Mouse (Mus musculus) gonadal fat pad, adult 2 months (tissue): ENCODE data around the gene Elane. TPM values are rescaled to one million over a fixed set of nuclear protein-coding genes. Genes with fewer than 3 reads are reported as not detected.

Experiments used
- DNase-seq: peaks from one replicate; pipeline ENCODE4 v3.0.0-alpha.2; 2012; ENCODE audit warnings: low read depth
- polyA plus RNA-seq: library from polyadenylated mRNA; depleted of rRNA; stranded (reverse); fragments of >200 nt; gene quantifications from 2 replicates; pipeline ENCODE4 v1.2.3, GENCODE M21; 2012; rRNA removed

Elane gene
- polyA plus RNA-seq, 1 experiment: 0.74 TPM

- no peak for DNase-seq
Observed at GRCm38 (mm10) chr10:79929967-79930825, 44.1 kb downstream of the Elane start.

GRCm38 (mm10) chr10:79930826-79931186 lies 44.8 kb downstream of the Elane start:
- no peak for DNase-seq

DNA sequence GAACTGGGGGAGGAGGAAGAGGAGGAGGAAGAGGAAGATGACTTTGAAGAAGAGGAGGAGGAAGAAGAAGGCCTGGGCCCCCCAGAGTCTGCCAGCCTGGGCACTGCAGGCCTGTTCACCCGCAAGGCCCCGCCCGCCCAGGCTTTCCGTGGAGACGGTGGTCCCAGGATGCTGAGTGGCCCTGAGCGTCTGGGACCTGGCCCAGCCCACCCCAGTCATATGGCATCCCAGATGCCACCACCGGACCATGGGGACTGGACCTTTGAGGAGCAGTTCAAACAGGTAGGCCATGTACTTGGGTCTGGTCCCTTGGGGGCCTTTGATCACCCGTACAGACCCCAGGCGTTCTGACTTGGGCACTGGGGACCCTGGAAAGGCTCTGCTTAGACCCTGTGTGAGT lies 45.8 kb downstream of the Elane start:
- DNase-seq: no peak

DNA sequence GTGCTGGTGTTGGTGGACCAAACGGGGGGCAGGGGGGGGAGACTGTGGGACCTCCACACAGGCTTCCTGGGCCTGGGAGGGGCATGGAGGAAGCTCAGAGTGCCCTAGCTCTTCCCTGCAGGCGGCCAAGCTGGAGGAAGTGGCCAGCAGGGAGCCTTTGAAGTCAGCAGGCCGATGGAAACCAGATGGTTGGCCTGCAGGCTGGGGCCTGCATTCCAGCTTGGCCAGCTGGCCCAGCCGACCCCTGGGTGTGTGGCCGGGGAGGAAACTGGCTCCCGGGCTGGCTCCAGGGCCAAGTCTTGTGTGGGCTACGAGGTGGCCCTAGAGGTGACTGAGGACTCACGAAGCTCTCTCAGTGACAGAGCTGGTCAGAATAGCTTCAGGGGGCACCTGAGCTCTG lies 46.7 kb downstream of the Elane start:
- DNase-seq: no peak

GRCm38 (mm10) chr10:79933145-79933679 lies 47.2 kb downstream of the Elane start:
- DNase-seq: no peak

GRCm38 (mm10) chr10:79933861-79934260 lies 47.8 kb downstream of the Elane start:
- no peak for DNase-seq

DNA sequence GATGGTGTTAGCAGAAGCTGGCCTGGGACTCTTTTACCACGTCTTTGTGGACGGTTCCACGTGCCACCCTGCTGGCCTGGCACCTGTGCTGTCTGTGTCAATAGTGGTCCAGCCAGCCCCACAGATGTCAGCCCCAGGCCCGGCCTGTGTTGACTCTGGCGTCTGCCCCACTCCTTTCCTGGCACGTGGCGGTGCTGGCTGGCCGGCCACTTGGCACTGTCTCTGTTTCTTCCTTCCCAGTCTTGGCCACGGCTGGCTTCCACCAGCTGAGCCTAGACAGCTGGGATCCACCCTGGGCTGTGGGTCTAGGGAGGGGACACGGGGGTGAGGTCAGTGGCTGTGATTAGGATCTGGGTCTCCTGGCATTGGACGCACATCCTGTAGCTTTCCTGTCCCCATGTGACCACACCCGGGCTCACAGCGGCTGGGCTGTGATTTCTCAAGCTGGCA lies 48.2 kb downstream of the Elane start:
- no peak for DNase-seq

DNA sequence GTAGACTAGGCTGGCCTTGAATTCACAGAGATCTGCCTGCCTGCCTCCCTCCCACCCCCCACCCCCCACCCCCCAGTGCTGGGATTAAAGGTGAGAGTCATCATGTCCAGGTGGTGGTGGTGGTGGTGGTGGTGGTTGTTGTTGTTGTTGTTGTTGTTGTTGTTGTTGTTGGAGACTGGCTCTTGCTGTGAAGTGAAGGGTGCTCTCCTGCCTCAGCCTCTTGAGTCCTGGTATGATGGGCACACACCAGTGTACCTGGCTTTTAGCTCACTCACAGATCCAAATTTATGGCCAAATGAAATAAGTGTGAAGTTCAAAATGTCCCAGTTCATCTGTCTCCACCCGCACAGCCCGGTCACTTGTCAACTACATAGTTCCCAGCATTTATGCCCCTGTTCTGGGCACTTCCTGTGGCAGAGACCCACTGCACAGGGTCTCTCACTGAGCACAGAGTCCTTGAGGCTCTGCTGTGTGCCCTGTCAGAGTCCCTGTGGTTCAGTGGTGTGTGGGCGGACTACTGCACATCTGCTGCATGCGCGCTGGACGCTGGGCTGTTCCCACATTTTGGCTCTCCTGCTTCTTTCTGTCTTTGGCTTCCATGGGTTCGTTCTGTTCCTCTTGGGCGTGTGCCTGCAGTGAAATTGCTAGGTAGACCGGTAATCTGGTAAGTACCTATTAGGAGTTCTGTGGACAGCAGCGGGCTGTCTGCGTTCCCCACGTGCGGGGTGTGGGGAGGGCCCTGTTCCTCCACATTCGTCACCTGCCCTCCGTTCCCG lies 48.9 kb downstream of the Elane start:
- DNase-seq: no peak

GRCm38 (mm10) chr10:79936284-79936910 lies 50.4 kb downstream of the Elane start:
- no peak for DNase-seq

DNA sequence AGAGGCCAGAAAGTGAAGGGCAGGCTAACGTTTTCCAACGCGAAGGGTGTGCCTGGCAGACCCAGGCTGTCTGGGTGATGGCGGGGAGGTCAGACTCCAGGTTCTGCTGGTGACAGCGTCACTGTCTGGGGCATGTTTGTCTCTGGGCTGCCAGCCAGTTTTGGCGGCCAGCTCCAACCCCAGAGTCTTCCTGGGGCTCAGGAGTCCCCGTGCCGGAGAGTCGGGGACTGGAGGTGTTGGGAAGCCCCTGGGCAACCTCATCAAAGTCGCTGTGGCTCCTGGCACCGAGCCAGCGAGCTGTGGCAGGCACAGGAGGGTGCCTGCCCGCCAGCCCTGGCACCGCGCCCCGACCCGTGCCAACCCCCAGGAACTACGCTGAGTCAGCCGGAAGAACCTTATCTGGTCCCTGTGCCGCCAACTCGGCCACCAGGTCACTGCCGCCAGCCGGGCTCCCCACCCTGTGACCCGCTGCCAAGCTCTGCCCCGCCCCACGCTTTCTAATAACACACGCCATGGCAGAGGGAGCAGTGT lies 50.9 kb downstream of the Elane start:
- no peak for DNase-seq

Other genes starting within 250 kb of the Elane start
- 4.1 and 5.2 TPM in 2 replicates for gene Shc2, start 248.3 kb upstream of the Elane start, polyA plus RNA-seq
- gene Odf3l2, start 240.5 kb upstream of the Elane start, polyA plus RNA-seq: not detected in 2 replicates
- gene Madcam1, start 221.7 kb upstream of the Elane start, polyA plus RNA-seq: 0.32 and 0.35 TPM in 2 replicates
- gene Tpgs1, start 216.9 kb upstream of the Elane start, polyA plus RNA-seq: 52.4 and 53.2 TPM in 2 replicates
- 125 and 180 TPM in 2 replicates for gene Cdc34, start 204.1 kb upstream of the Elane start, polyA plus RNA-seq
- gene Gzmm, start 197.2 kb upstream of the Elane start, polyA plus RNA-seq: 0.24 and 0.42 TPM in 2 replicates
- 595 and 686 TPM in 2 replicates for gene Bsg, start 181.8 kb upstream of the Elane start, polyA plus RNA-seq
- 1.6 and 1.8 TPM in 2 replicates for gene Hcn2, start 169.6 kb upstream of the Elane start, polyA plus RNA-seq
- 39.4 and 48.1 TPM in 2 replicates for gene Polrmt, start 139.7 kb upstream of the Elane start, polyA plus RNA-seq
- not detected in 2 replicates for gene Fgf22, start 131.2 kb upstream of the Elane start, polyA plus RNA-seq
- gene Rnf126, start 119.3 kb upstream of the Elane start, polyA plus RNA-seq: 80.0 and 102 TPM in 2 replicates
- 41.0 and 43.3 TPM in 2 replicates for gene Fstl3, start 109.0 kb upstream of the Elane start, polyA plus RNA-seq
- gene Prss57, start 95.3 kb upstream of the Elane start, polyA plus RNA-seq: 0.13 and 0.23 TPM in 2 replicates
- gene Palm, start 92.7 kb upstream of the Elane start, polyA plus RNA-seq: 49.8 and 51.9 TPM in 2 replicates
- 0.59 and 0.86 TPM in 2 replicates for gene Misp, start 65.3 kb upstream of the Elane start, polyA plus RNA-seq
- 207 and 326 TPM in 2 replicates for gene Ptbp1, start 31.8 kb upstream of the Elane start, polyA plus RNA-seq
- 6.6 and 7.0 TPM in 2 replicates for gene Prtn3, start 11.8 kb upstream of the Elane start, polyA plus RNA-seq
- 10.3 and 11.5 TPM in 2 replicates for gene Plppr3, start 11.6 kb upstream of the Elane start, polyA plus RNA-seq
- gene Cfd, start 4.6 kb downstream of the Elane start, polyA plus RNA-seq: 6,877 and 11,546 TPM in 2 replicates
- 66.8 and 67.5 TPM in 2 replicates for gene Med16, start 22.7 kb downstream of the Elane start, polyA plus RNA-seq
- not detected in 2 replicates for gene Gm26602, start 24.6 kb downstream of the Elane start, polyA plus RNA-seq
- gene Kiss1r, start 30.7 kb downstream of the Elane start, polyA plus RNA-seq: 7.9 and 8.3 TPM in 2 replicates
- gene R3hdm4, start 35.0 kb downstream of the Elane start, polyA plus RNA-seq: 106 and 120 TPM in 2 replicates
- 3.2 and 3.7 TPM in 2 replicates for gene Arid3a, start 40.8 kb downstream of the Elane start, polyA plus RNA-seq
- 33.0 and 42.6 TPM in 2 replicates for gene Wdr18, start 73.9 kb downstream of the Elane start, polyA plus RNA-seq
- gene Grin3b, start 84.5 kb downstream of the Elane start, polyA plus RNA-seq: 0.36 and 0.46 TPM in 2 replicates
- gene Tmem259, start 98.1 kb downstream of the Elane start, polyA plus RNA-seq: 201 and 219 TPM in 2 replicates
- 68.5 and 75.3 TPM in 2 replicates for gene Cnn2, start 102.3 kb downstream of the Elane start, polyA plus RNA-seq
- gene Abca7, start 110.2 kb downstream of the Elane start, polyA plus RNA-seq: 5.5 and 8.5 TPM in 2 replicates
- gene Arhgap45, start 130.4 kb downstream of the Elane start, polyA plus RNA-seq: 16.4 and 20.1 TPM in 2 replicates
- gene Polr2e, start 153.5 kb downstream of the Elane start, polyA plus RNA-seq: 152 and 167 TPM in 2 replicates
- gene Gpx4, start 160.9 kb downstream of the Elane start, polyA plus RNA-seq: 721 and 1,178 TPM in 2 replicates
- gene Sbno2, start 219.3 kb downstream of the Elane start, polyA plus RNA-seq: 32.3 and 38.6 TPM in 2 replicates
- gene Stk11, start 229.6 kb downstream of the Elane start, polyA plus RNA-seq: 108 TPM in 2 replicates